Mouse (Mus musculus): ENCODE results near the gene Sugct. TPM values are rescaled to one million over a fixed set of nuclear protein-coding genes. Genes with fewer than 3 reads are reported as not detected.

Gene Sugct
- polyA plus RNA-seq, 1 experiment from 2014 or later, result 3.6 TPM

DNA sequence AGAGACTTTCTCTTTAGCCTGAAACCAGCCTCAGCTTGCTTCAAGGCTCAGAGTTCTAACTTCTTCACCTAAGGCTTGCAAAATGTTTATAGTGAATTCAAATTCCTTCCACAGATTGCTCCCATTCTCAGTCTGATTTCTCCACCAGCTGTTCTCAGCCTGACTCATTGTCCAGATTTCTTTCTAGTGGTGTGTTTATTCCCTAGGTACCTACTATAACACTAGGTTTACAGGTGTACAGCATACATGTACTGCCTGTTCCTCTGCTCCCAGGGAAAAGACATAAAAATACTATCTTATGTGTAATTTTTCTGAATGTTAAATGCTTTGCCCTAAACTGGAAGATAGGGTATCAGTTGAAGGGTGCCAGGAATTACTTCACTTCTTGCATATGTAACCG, 788.4 kb downstream of the Sugct start:
- ATAC-seq (replicated peaks; ENCODE audit: low FRiP score) (no peak), DNase-seq (ENCODE audit: low spot score) (no peak)
- Histone ChIP-seq H3K27me3 (ENCODE audit: control insufficient read depth, insufficient read depth, low read length) (no peaks in the 10 kb centered on the region), H3K4me1 (replicated peaks; ENCODE audit: control insufficient read depth, insufficient read depth, low read length) (no peaks in the 10 kb centered on the region), H3K4me2 (ENCODE audit: low read depth, low read length, severe bottlenecking) (no peak overlapping the region), H3K4me3 (ENCODE audit: low read depth, low read length) (no peak overlapping the region), H3K36me3 (ENCODE audit: control insufficient read depth, insufficient read depth, low read length) (no peaks in the 10 kb centered on the region), H3K27ac (ENCODE audit: low read depth, low read length) (no peak overlapping the region), H3K9ac (ENCODE audit: low read length) (no peak overlapping the region), H3K9me3 (ENCODE audit: control insufficient read depth, low read length) (no peaks in the 10 kb centered on the region)
- WGBS, result 89% methylated on average over 1 of the region's 1 CpGs

DNA sequence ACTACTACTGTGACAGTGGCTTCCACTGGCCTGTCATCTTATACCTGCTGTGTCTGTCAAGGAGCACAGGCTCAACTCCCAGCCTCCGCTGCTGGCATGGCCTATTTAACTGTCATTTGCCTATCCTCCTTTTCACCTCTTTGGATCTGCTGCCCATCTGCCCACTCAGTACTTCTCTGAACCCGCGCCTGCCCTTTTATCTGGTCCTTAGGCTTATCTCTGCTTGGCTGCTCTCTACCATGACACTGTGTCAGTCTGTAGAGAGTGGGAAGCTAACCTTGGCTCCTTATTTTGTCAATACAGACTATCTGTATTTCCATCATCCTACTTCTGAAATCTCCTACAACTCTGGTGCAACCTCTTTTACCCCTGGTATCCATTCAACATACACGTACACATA, 793.9 kb downstream of the Sugct start:
- ATAC-seq (replicated peaks; ENCODE audit: low FRiP score) (no peak), DNase-seq (ENCODE audit: low spot score) (no peak)
- no peaks in the 10 kb centered on the region for H3K9me3 ChIP-seq (ENCODE audit: control insufficient read depth, low read length)
- H3K4me2 ChIP-seq (ENCODE audit: low read depth, low read length, severe bottlenecking), result no peak overlapping the region
- H3K9ac ChIP-seq (ENCODE audit: low read length), result no peak overlapping the region
- no peak overlapping the region for H3K4me3 ChIP-seq (ENCODE audit: low read depth, low read length)
- WGBS, result 87% methylated on average over 4 of the region's 4 CpGs
- no peaks in the 10 kb centered on the region for H3K27me3 ChIP-seq (ENCODE audit: control insufficient read depth, insufficient read depth, low read length)
- H3K27ac ChIP-seq (ENCODE audit: low read depth, low read length), result no peak overlapping the region
- no peaks in the 10 kb centered on the region for H3K4me1 ChIP-seq (replicated peaks; ENCODE audit: control insufficient read depth, insufficient read depth, low read length)
- H3K36me3 ChIP-seq (ENCODE audit: control insufficient read depth, insufficient read depth, low read length), result no peaks in the 10 kb centered on the region

DNA sequence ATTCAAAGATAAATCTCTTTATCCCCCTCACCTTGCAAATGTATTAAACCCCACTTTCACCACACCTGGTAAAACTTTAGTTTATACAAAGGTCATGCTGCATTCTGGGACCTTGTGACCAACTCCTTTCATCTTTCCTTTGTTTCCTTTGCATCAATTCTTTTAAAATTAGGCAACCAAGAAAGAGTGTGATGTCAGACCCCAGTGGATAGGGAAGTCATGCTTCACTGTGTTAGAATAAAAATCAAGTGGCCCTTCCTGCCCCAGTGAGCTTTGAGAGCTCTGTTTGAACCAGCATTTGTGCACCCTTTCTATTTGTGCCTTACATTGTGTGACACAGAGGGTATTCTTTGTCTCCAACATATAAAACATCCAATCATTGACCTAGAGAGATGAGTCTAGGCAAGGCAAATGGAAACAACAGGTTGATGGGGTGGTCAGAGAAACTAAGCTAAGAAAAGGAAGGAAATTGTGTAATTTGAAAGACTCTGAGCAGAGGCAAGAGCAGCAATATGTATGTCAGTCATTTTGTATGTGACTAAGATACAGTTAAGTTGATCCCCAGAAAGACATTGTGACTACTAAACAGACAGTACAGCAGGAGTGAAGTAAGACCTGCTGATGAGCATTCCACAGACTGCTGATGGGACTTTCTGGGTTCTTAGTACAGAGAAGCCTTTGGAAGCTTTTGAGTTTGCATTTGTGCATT, 797.1 kb downstream of the Sugct start:
- no peaks in the 10 kb centered on the region for H3K27me3 ChIP-seq (ENCODE audit: control insufficient read depth, insufficient read depth, low read length)
- ATAC-seq (replicated peaks; ENCODE audit: low FRiP score), result no peak
- no peak for DNase-seq (ENCODE audit: low spot score)
- no peak overlapping the region for H3K4me3 ChIP-seq (ENCODE audit: low read depth, low read length)
- H3K4me2 ChIP-seq (ENCODE audit: low read depth, low read length, severe bottlenecking), result no peak overlapping the region
- H3K36me3 ChIP-seq (ENCODE audit: control insufficient read depth, insufficient read depth, low read length), result no peaks in the 10 kb centered on the region
- no peaks in the 10 kb centered on the region for H3K9me3 ChIP-seq (ENCODE audit: control insufficient read depth, low read length)
- no peaks in the 10 kb centered on the region for H3K4me1 ChIP-seq (replicated peaks; ENCODE audit: control insufficient read depth, insufficient read depth, low read length)
- no peak overlapping the region for H3K9ac ChIP-seq (ENCODE audit: low read length)
- H3K27ac ChIP-seq (ENCODE audit: low read depth, low read length), result no peak overlapping the region

GRCm38 (mm10) chr13:16878056-16878455, 817.3 kb downstream of the Sugct start:
- DNase-seq (ENCODE audit: low spot score), result no peak
- no peak overlapping the region for H3K4me3 ChIP-seq (ENCODE audit: low read depth, low read length)
- 77% methylated on average over 1 of the region's 1 CpGs for WGBS

DNA sequence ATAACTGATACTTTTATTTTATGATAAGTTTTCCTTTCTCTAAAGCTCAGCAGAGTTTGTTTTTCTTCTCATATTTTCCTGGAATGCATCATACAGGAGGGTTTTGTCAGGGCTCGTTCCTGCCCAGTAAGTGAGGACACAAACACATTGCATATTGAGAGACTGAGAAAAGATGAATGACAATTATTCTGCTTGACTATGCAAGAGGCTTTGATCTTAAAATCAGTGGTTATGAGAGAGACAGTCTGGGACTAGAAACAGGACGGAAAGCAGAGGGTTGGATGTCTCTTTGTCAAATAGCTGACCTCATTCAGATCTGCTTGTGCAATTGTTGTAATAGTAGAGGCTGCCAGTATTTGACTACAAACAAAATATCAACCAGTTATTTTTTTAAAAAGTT, 835.4 kb downstream of the Sugct start:
- H3K27me3 ChIP-seq (ENCODE audit: control insufficient read depth, insufficient read depth, low read length), result no peaks in the 10 kb centered on the region
- no peaks in the 10 kb centered on the region for H3K9me3 ChIP-seq (ENCODE audit: control insufficient read depth, low read length)
- 57% methylated on average over 2 of the region's 2 CpGs for WGBS
- no peak for ATAC-seq (replicated peaks; ENCODE audit: low FRiP score)
- no peak overlapping the region for H3K4me3 ChIP-seq (ENCODE audit: low read depth, low read length)
- no peak overlapping the region for H3K27ac ChIP-seq (ENCODE audit: low read depth, low read length)
- H3K36me3 ChIP-seq (ENCODE audit: control insufficient read depth, insufficient read depth, low read length), result no peaks in the 10 kb centered on the region
- no peak overlapping the region for H3K9ac ChIP-seq (ENCODE audit: low read length)
- H3K4me1 ChIP-seq (replicated peaks; ENCODE audit: control insufficient read depth, insufficient read depth, low read length), result no peaks in the 10 kb centered on the region
- H3K4me2 ChIP-seq (ENCODE audit: low read depth, low read length, severe bottlenecking), result no peak overlapping the region
- DNase-seq (ENCODE audit: low spot score), result no peak

More at GRCm38 (mm10) chr13:16878056-16878455, 817.3 kb downstream of the Sugct start:
- no peak overlapping the region for H3K9ac ChIP-seq (ENCODE audit: low read length)
- H3K27me3 ChIP-seq (ENCODE audit: control insufficient read depth, insufficient read depth, low read length), result no peaks in the 10 kb centered on the region
- no peaks in the 10 kb centered on the region for H3K9me3 ChIP-seq (ENCODE audit: control insufficient read depth, low read length)
- H3K27ac ChIP-seq (ENCODE audit: low read depth, low read length), result no peak overlapping the region
- no peaks in the 10 kb centered on the region for H3K4me1 ChIP-seq (replicated peaks; ENCODE audit: control insufficient read depth, insufficient read depth, low read length)
- no peaks in the 10 kb centered on the region for H3K36me3 ChIP-seq (ENCODE audit: control insufficient read depth, insufficient read depth, low read length)
- no peak for ATAC-seq (replicated peaks; ENCODE audit: low FRiP score)
- H3K4me2 ChIP-seq (ENCODE audit: low read depth, low read length, severe bottlenecking), result no peak overlapping the region

GRCm38 (mm10) chr13:16847236-16847635, 848.1 kb downstream of the Sugct start:
- H3K9ac ChIP-seq (ENCODE audit: low read length), result no peak overlapping the region
- no peak overlapping the region for H3K4me3 ChIP-seq (ENCODE audit: low read depth, low read length)
- no peak for ATAC-seq (replicated peaks; ENCODE audit: low FRiP score)
- no peaks in the 10 kb centered on the region for H3K9me3 ChIP-seq (ENCODE audit: control insufficient read depth, low read length)
- no peak overlapping the region for H3K4me2 ChIP-seq (ENCODE audit: low read depth, low read length, severe bottlenecking)
- no peaks in the 10 kb centered on the region for H3K4me1 ChIP-seq (replicated peaks; ENCODE audit: control insufficient read depth, insufficient read depth, low read length)
- WGBS, result 77% methylated on average over 2 of the region's 2 CpGs
- no peak for DNase-seq (ENCODE audit: low spot score)
- H3K27ac ChIP-seq (ENCODE audit: low read depth, low read length), result no peak overlapping the region
- no peaks in the 10 kb centered on the region for H3K36me3 ChIP-seq (ENCODE audit: control insufficient read depth, insufficient read depth, low read length)
- H3K27me3 ChIP-seq (ENCODE audit: control insufficient read depth, insufficient read depth, low read length), result no peaks in the 10 kb centered on the region

DNA sequence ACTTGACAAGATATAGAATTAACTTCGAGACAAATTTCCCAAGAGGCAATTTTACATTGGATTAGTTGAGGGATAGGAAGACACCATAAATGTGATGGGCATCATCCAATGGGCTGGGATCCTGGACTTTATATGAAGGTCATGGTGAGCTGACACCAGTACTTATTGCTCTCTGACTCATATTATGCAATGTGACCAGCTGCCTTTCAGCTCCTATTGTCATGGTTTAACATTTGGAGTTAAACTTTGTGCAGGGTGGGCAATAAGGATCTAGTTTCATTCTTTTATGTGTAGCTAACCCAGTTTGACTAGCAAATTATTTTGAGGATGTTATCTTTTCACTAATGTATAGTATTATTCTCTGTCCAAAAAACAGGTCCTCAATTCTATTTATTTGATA, 854.4 kb downstream of the Sugct start:
- Histone ChIP-seq H3K9ac (ENCODE audit: low read length) (no peak overlapping the region), H3K4me1 (replicated peaks; ENCODE audit: control insufficient read depth, insufficient read depth, low read length) (no peaks in the 10 kb centered on the region), H3K9me3 (ENCODE audit: control insufficient read depth, low read length) (no peaks in the 10 kb centered on the region), H3K4me3 (ENCODE audit: low read depth, low read length) (no peak overlapping the region), H3K27ac (ENCODE audit: low read depth, low read length) (no peak overlapping the region), H3K4me2 (ENCODE audit: low read depth, low read length, severe bottlenecking) (no peak overlapping the region), H3K27me3 (ENCODE audit: control insufficient read depth, insufficient read depth, low read length) (no peaks in the 10 kb centered on the region), H3K36me3 (ENCODE audit: control insufficient read depth, insufficient read depth, low read length) (no peaks in the 10 kb centered on the region)
- WGBS, result 73% methylated on average over 1 of the region's 1 CpGs
- no peak for ATAC-seq (replicated peaks; ENCODE audit: low FRiP score)
- DNase-seq (ENCODE audit: low spot score), result no peak

DNA sequence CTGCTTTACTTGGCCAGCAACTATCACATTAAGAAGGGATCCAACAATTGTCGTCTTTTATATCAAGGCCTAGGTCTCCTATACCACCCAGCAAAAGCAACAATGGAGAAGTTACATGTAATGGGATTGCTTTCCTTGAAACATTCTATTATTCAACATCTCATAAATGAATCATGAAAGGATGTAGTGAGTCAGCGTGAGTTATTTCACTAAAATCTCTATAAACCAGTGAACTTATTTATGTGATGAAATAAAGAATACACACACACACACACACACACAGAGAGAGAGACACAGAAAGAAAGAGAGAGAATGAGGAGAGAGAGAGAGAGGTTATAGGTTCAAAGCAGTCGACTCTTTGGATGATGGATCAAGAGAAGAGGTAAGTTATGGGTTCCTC, 856.9 kb downstream of the Sugct start:
- no peaks in the 10 kb centered on the region for H3K9me3 ChIP-seq (ENCODE audit: control insufficient read depth, low read length)
- H3K27ac ChIP-seq (ENCODE audit: low read depth, low read length), result no peak overlapping the region
- no peak overlapping the region for H3K4me2 ChIP-seq (ENCODE audit: low read depth, low read length, severe bottlenecking)
- 93% methylated on average over 3 of the region's 3 CpGs for WGBS
- no peaks in the 10 kb centered on the region for H3K27me3 ChIP-seq (ENCODE audit: control insufficient read depth, insufficient read depth, low read length)
- H3K4me3 ChIP-seq (ENCODE audit: low read depth, low read length), result no peak overlapping the region
- no peak for ATAC-seq (replicated peaks; ENCODE audit: low FRiP score)
- H3K36me3 ChIP-seq (ENCODE audit: control insufficient read depth, insufficient read depth, low read length), result no peaks in the 10 kb centered on the region
- no peak for DNase-seq (ENCODE audit: low spot score)
- H3K9ac ChIP-seq (ENCODE audit: low read length), result no peak overlapping the region
- H3K4me1 ChIP-seq (replicated peaks; ENCODE audit: control insufficient read depth, insufficient read depth, low read length), result no peaks in the 10 kb centered on the region

GRCm38 (mm10) chr13:16835111-16835510, 860.2 kb downstream of the Sugct start:
- Histone ChIP-seq H3K27ac (ENCODE audit: low read depth, low read length) (no peak overlapping the region), H3K9me3 (ENCODE audit: control insufficient read depth, low read length) (no peaks in the 10 kb centered on the region), H3K36me3 (ENCODE audit: control insufficient read depth, insufficient read depth, low read length) (no peaks in the 10 kb centered on the region), H3K27me3 (ENCODE audit: control insufficient read depth, insufficient read depth, low read length) (no peaks in the 10 kb centered on the region), H3K9ac (ENCODE audit: low read length) (no peak overlapping the region), H3K4me3 (ENCODE audit: low read depth, low read length) (no peak overlapping the region), H3K4me1 (replicated peaks; ENCODE audit: control insufficient read depth, insufficient read depth, low read length) (no peaks in the 10 kb centered on the region), H3K4me2 (ENCODE audit: low read depth, low read length, severe bottlenecking) (no peak overlapping the region)
- ATAC-seq (replicated peaks; ENCODE audit: low FRiP score), result no peak
- DNase-seq (ENCODE audit: low spot score), result no peak
- 77% methylated on average over 2 of the region's 2 CpGs for WGBS

Data from forebrain, embryonic 11.5 days (tissue).